Mouse (Mus musculus): ENCODE data around the gene Cdkl3.

DNA sequence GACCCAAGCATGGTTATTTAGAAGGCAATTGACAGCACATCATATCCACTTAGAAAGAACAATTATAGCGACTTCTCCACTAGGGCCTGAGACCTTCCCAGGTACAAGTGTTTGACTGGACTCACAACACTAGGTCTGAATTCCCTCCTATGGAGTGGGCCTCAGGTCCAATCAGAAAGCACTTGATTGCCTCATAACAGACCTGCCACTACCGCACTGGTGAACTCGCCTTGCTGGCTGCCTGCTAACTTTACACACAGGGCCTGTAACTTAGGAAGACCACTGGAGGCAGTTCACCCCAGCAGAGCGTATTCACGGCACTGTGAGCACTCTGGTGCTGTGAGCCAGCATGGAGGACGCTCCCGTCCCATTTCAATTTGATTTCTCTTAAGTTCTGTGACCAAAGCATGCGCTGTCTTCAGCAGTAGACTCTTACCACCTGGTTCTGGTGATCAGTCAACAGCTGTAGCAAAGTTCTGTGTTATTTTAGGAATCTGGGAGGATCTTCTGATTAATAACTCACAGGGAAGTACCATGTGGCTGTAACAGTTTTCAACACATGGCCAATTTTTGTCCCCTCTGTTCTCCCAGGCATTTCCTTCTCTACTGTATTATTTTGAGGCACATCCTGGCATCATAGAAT is 69.6 kb downstream of the Cdkl3 start:
- no peak for TF ChIP-seq REST (IDR thresholded peaks at IDR 0.05; ENCODE audit: insufficient read depth, insufficient read length)
- peak; percentile 12 for TF ChIP-seq TCF12 (IDR thresholded peaks at IDR 0.05; ENCODE audit: insufficient read depth, poor library complexity, severe bottlenecking)
- TF ChIP-seq CEBPB (IDR thresholded peaks at IDR 0.05; ENCODE audit: insufficient read depth, poor library complexity, severe bottlenecking) = no peak
- no peak for TF ChIP-seq POLR2A (IDR thresholded peaks at IDR 0.05; ENCODE audit: insufficient read length, low read depth)
- no peak for TF ChIP-seq MAX (IDR thresholded peaks at IDR 0.05; ENCODE audit: low read depth)
